Mouse (Mus musculus): ENCODE data around the gene Hspa8. TPM values are rescaled to one million over a fixed set of nuclear protein-coding genes. Genes with fewer than 3 reads are reported as not detected.

The Hspa8 gene
- total RNA-seq, 1 experiment from 2014 or later: 5,329 TPM

DNA sequence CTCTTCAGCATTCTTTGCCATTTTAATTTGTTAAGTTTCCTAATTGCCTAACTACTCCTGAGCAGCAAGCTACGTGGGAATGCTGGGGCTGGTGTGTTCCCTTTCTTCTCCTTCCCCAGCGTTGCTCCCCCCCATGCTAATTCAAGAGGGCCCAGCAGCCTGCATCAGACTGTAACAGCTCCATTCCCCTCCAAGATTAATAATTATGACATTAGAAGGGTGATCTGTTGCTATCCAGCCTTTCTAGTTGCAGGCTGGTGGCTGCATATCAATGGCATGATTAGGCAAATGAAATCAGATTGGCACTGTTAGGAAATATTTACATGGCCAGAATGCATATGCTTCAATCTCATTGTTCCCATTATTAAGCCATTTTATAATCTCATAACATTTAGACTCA is 50.7 kb downstream of the Hspa8 start:
- ATAC-seq (replicated peaks in 1 of 2; ENCODE audit: insufficient read depth in 1 of 2, low FRiP score in 2 of 2, low TSS enrichment in 1 of 2, low read depth in 1 of 2, poor library complexity in 2 of 2, severe bottlenecking in 2 of 2): no peak

DNA sequence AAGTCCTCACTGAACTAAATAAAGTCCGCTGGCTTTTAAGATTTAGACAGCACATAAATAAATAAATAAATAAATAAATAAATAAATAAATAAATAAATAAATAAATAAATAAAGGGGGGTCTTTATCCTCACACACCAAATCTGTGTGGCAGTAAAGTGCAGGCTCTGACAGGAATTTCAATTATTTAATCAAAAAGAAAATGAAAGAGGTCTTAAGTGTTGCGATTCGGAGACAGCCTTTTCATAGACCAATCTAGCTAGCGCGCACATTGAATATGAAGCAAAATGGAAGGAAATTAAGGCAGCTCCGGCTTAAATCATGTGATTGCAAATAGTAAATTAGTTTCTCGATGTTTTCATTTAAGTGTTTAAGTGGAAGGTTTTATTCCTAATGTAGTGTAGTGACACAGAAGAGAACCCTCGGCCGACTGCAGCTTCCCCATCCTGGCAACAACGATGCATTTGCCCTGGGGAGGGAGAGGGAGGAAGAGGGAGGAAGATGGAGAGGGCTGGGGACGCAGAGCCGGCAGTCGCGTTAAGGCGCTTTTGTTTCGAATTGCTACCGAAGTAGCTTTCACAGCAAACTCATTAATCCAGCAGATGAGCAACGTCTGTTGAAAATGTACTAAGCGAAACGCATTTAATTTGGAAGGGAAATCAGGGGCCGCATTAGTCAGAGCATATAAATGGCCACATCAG is 57.8 kb downstream of the Hspa8 start:
- ATAC-seq (replicated peaks in 1 of 2; ENCODE audit: insufficient read depth in 1 of 2, low FRiP score in 2 of 2, low TSS enrichment in 1 of 2, low read depth in 1 of 2, poor library complexity in 2 of 2, severe bottlenecking in 2 of 2): no peak

DNA sequence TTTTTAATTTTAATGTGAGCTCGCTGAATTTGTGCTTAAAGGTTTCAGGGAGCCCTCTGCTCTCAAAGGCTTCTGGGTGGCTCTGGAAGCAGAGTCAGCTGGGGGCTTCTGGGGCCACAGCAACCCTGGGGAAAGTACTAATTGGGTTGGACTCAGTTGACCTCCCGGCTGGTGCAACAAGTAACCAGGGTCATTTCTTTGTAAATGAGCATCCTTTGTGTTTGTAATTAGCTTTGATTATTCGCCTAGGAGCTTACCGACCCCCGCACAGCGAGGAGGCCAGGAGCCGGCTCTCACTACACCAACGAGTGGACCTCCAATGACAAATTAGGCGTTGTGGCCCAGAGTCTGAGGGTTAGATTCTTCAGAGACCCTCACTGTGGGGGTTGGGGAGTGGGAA is 58.4 kb downstream of the Hspa8 start:
- no peak for ATAC-seq (replicated peaks in 1 of 2; ENCODE audit: insufficient read depth in 1 of 2, low FRiP score in 2 of 2, low TSS enrichment in 1 of 2, low read depth in 1 of 2, poor library complexity in 2 of 2, severe bottlenecking in 2 of 2)

Other genes with a start within 250 kb of the Hspa8 start
- gene Gm21915, start 130.4 kb upstream of the Hspa8 start, total RNA-seq (2017): not detected in 2 replicates
- 0.25 TPM in 1 of 2 replicates, not detected in the other for gene Clmp, start 115.0 kb upstream of the Hspa8 start, total RNA-seq (2017)
- not detected in 2 replicates for gene Bsx, start 73.1 kb downstream of the Hspa8 start, total RNA-seq (2017)
- gene Jhy, start 163.1 kb downstream of the Hspa8 start, total RNA-seq (2017): not detected in 2 replicates
- gene Crtam, start 203.6 kb downstream of the Hspa8 start, total RNA-seq (2017): 0.13 TPM in 1 of 2 replicates, not detected in the other

All from hematopoietic stem cell, adult 5-6 weeks (primary cell).